14 mouse cellular contexts compared by ENCODE assay signal in genomic region chr8:57013813-57014320, GRCm38 (mm10).
DNase-seq lines count a peak whose midpoint lies in the region; ATAC-seq and TF ChIP-seq lines count a peak whose summit lies in the region.
"Had no signal": no experiment of that assay in that cellular context is flagged by ENCODE, and none has a peak within 500 bp of the region (broad histone marks: within the 10 kb centered on the region; RNA-seq: fewer than 3 reads in every experiment).

No protein-coding gene starts in this region.

- H3K27me3 ChIP-seq in forebrain, embryonic 12.5 days: no peaks in the 10 kb centered on the region
- no peaks in the 10 kb centered on the region for H3K27me3 ChIP-seq in forebrain, embryonic 13.5 days
- no peaks in the 10 kb centered on the region for H3K27me3 ChIP-seq in hindbrain, postnatal 0 days (ENCODE audit: insufficient read depth, low read length)
- H3K27me3 ChIP-seq in hindbrain, embryonic 11.5 days (ENCODE audit: control insufficient read depth, insufficient read depth, low read length): no peaks in the 10 kb centered on the region
- H3K27me3 ChIP-seq: liver, embryonic 13.5 days; Patski had no signal

- no peaks in the 10 kb centered on the region for H3K4me1 ChIP-seq in forebrain, embryonic 12.5 days
- no peaks in the 10 kb centered on the region for H3K4me1 ChIP-seq in forebrain, embryonic 13.5 days
- no peaks in the 10 kb centered on the region for H3K4me1 ChIP-seq in hindbrain, postnatal 0 days (ENCODE audit: insufficient read depth, low read length)
- H3K4me1 ChIP-seq in hindbrain, embryonic 11.5 days (replicated peaks; ENCODE audit: control insufficient read depth, insufficient read depth, low read length): no peaks in the 10 kb centered on the region
- H3K4me1 ChIP-seq: liver, embryonic 13.5 days had no signal

- peak; percentile 30; the same call in 1 of the 2 replicates for ATAC-seq in forebrain, embryonic 12.5 days (ENCODE audit: low FRiP score)
- ATAC-seq in forebrain, embryonic 13.5 days: no peak
- peak; percentile 24; the same call in 1 of the 2 replicates for ATAC-seq in hindbrain, postnatal 0 days
- ATAC-seq in hindbrain, embryonic 11.5 days (ENCODE audit: low FRiP score): no peak
- ATAC-seq: Patski had no signal

- DNase-seq in hindbrain, postnatal 0 days (ENCODE audit: low spot score): no peak
- DNase-seq in hindbrain, embryonic 11.5 days (ENCODE audit: low spot score): no peak
- peak; percentile 79 for DNase-seq in Muller cell, postnatal 12 days (ENCODE audit: inconsistent ontology term)
- DNase-seq in fibroblast of lung, adult 2 months (ENCODE audit: low read depth): peak; percentile 5
- DNase-seq in thymus, postnatal 14 days: no peak
- no peak for DNase-seq in kidney, postnatal 36 days
- DNase-seq: cerebellum, postnatal 36 days; kidney, adult 2 months; liver, embryonic 13.5 days; spleen, adult 18-20 months had no signal

- no peak overlapping the region for H3K4me2 ChIP-seq in forebrain, embryonic 12.5 days
- no peak overlapping the region for H3K4me2 ChIP-seq in forebrain, embryonic 13.5 days
- H3K4me2 ChIP-seq in hindbrain, postnatal 0 days (ENCODE audit: low read depth, low read length): no peak overlapping the region
- no peak overlapping the region for H3K4me2 ChIP-seq in hindbrain, embryonic 11.5 days (replicated peaks; ENCODE audit: low read depth, low read length)
- H3K4me2 ChIP-seq: liver, embryonic 13.5 days had no signal

- H3K9ac ChIP-seq in forebrain, embryonic 12.5 days: no peak overlapping the region
- H3K9ac ChIP-seq in forebrain, embryonic 13.5 days: no peak overlapping the region
- no peak overlapping the region for H3K9ac ChIP-seq in hindbrain, postnatal 0 days (replicated peaks; ENCODE audit: low read length)
- H3K9ac ChIP-seq in hindbrain, embryonic 11.5 days (ENCODE audit: low read depth, low read length): no peak overlapping the region
- H3K9ac ChIP-seq: liver, embryonic 13.5 days had no signal

- no peak overlapping the region for H3K27ac ChIP-seq in forebrain, embryonic 12.5 days
- H3K27ac ChIP-seq in forebrain, embryonic 13.5 days: no peak overlapping the region
- H3K27ac ChIP-seq in hindbrain, postnatal 0 days: no peak overlapping the region
- no peak overlapping the region for H3K27ac ChIP-seq in hindbrain, embryonic 11.5 days (ENCODE audit: low read depth, low read length)
- H3K27ac ChIP-seq: liver, embryonic 13.5 days; macrophage had no signal

- TF ChIP-seq CTCF in hindbrain, postnatal 0 days (IDR thresholded peaks at IDR 0.05; ENCODE audit: low read depth): no peak

- WGBS in forebrain, embryonic 12.5 days: 52% methylated on average over 3 of the region's 3 CpGs
- WGBS in forebrain, embryonic 13.5 days: 38% methylated on average over 3 of the region's 3 CpGs
- WGBS in hindbrain, postnatal 0 days: 59% methylated on average over 3 of the region's 3 CpGs
- 71% methylated on average over 3 of the region's 3 CpGs for WGBS in hindbrain, embryonic 11.5 days

- H3K36me3 ChIP-seq in forebrain, embryonic 12.5 days (replicated peaks): no peaks in the 10 kb centered on the region
- no peaks in the 10 kb centered on the region for H3K36me3 ChIP-seq in forebrain, embryonic 13.5 days (ENCODE audit: poor library complexity, severe bottlenecking)
- no peaks in the 10 kb centered on the region for H3K36me3 ChIP-seq in hindbrain, postnatal 0 days (ENCODE audit: insufficient read depth, low read length)
- H3K36me3 ChIP-seq in hindbrain, embryonic 11.5 days (ENCODE audit: control insufficient read depth, insufficient read depth, low read length): no peaks in the 10 kb centered on the region
- H3K36me3 ChIP-seq: liver, embryonic 13.5 days had no signal

- H3K9me3 ChIP-seq in forebrain, embryonic 12.5 days: no peaks in the 10 kb centered on the region
- H3K9me3 ChIP-seq in forebrain, embryonic 13.5 days (replicated peaks): no peaks in the 10 kb centered on the region
- H3K9me3 ChIP-seq in hindbrain, postnatal 0 days (ENCODE audit: low read length): no peaks in the 10 kb centered on the region
- no peaks in the 10 kb centered on the region for H3K9me3 ChIP-seq in hindbrain, embryonic 11.5 days (ENCODE audit: control insufficient read depth, low read length)
- H3K9me3 ChIP-seq: liver, embryonic 13.5 days had no signal

- H3K4me3 ChIP-seq in forebrain, embryonic 12.5 days (replicated peaks): no peak overlapping the region
- H3K4me3 ChIP-seq in forebrain, embryonic 13.5 days: no peak overlapping the region
- H3K4me3 ChIP-seq in hindbrain, postnatal 0 days (ENCODE audit: low read length): no peak overlapping the region
- no peak overlapping the region for H3K4me3 ChIP-seq in hindbrain, embryonic 11.5 days (ENCODE audit: low read depth, low read length)
- H3K4me3 ChIP-seq: liver, embryonic 13.5 days had no signal

Comparison
In these comparisons a context has a peak if more than half of its experiments do, and no peak if none do; other contexts are left out.
1. ATAC-seq: peak in forebrain, embryonic 12.5 days (single experiment) and hindbrain, postnatal 0 days (single experiment); none in forebrain, embryonic 13.5 days (single experiment) and hindbrain, embryonic 11.5 days (single experiment).
2. DNase-seq: peak in Muller cell, postnatal 12 days (single experiment) and fibroblast of lung, adult 2 months (single experiment); none in hindbrain, postnatal 0 days (single experiment), hindbrain, embryonic 11.5 days (single experiment), thymus, postnatal 14 days (single experiment) and kidney, postnatal 36 days (0 of 2).